ENCODE assay signal across 7 mouse cellular contexts in genomic region chr12:32910092-32910491, GRCm38 (mm10). TPM values are rescaled to one million over a fixed set of nuclear protein-coding genes. Genes with fewer than 3 reads are reported as not detected.
DNase-seq lines count a peak whose midpoint lies in the region; ATAC-seq and TF ChIP-seq lines count a peak whose summit lies in the region.

No protein-coding gene starts in this region.

- H3K27me3 ChIP-seq in forebrain, postnatal 0 days (ENCODE audit: insufficient read depth, low read length) = peaks cover 7% of the 10 kb centered on the region
- H3K27me3 ChIP-seq in hindbrain, embryonic 15.5 days = 0 out of 2 replicates have a peak, but pooled peaks cover 4% of the 10 kb centered on the region

- peak; percentile 87 for ATAC-seq in forebrain, postnatal 0 days
- ATAC-seq in hindbrain, embryonic 15.5 days (ENCODE audit: low FRiP score, low read depth) = peak; percentile 78

- DNase-seq in ZHBTc4 (ENCODE audit: low read depth, low spot score) = peak; percentile 82
- DNase-seq in cerebellum, adult 18-20 months = peak; percentile 70 to 83
- peak; percentile 94 for DNase-seq in forebrain, postnatal 0 days
- DNase-seq in left cerebral cortex, adult 11 months (ENCODE audit: low spot score) = peak; percentile 57
- DNase-seq in lung, postnatal 14 days = peak; percentile 70
- peak; percentile 75 for DNase-seq in right cerebral cortex, adult 18-20 months

- no peaks in the 10 kb centered on the region; the same call in 1 of the 2 replicates for H3K4me1 ChIP-seq in forebrain, postnatal 0 days (ENCODE audit: insufficient read depth)
- H3K4me1 ChIP-seq in hindbrain, embryonic 15.5 days (replicated peaks) = peaks cover 7% of the 10 kb centered on the region

- H3K36me3 ChIP-seq in forebrain, postnatal 0 days (ENCODE audit: insufficient read depth) = no peaks in the 10 kb centered on the region
- no peaks in the 10 kb centered on the region for H3K36me3 ChIP-seq in hindbrain, embryonic 15.5 days

- H3K9ac ChIP-seq in forebrain, postnatal 0 days = peak overlapping the region; percentile 15; the same call in 1 of the 2 replicates
- peak overlapping the region; percentile 22 for H3K9ac ChIP-seq in hindbrain, embryonic 15.5 days

- peak; percentile 88 for TF ChIP-seq CTCF in forebrain, postnatal 0 days (IDR thresholded peaks at IDR 0.05; ENCODE audit: low read depth)

- 4% methylated on average over 11 of the region's 11 CpGs for WGBS in forebrain, postnatal 0 days
- WGBS in hindbrain, embryonic 15.5 days = 9% methylated on average over 11 of the region's 11 CpGs

- no peaks in the 10 kb centered on the region for H3K9me3 ChIP-seq in forebrain, postnatal 0 days (ENCODE audit: low read length)
- no peaks in the 10 kb centered on the region for H3K9me3 ChIP-seq in hindbrain, embryonic 15.5 days

- H3K27ac ChIP-seq in forebrain, postnatal 0 days (ENCODE audit: low read depth, low read length) = no peak overlapping the region
- peak overlapping the region; percentile 12; the same call in 1 of the 2 replicates for H3K27ac ChIP-seq in hindbrain, embryonic 15.5 days (replicated peaks)

- H3K4me3 ChIP-seq in forebrain, postnatal 0 days (ENCODE audit: low read depth, low read length) = peak overlapping the region; percentile 23
- H3K4me3 ChIP-seq in hindbrain, embryonic 15.5 days = peak overlapping the region; percentile 7

- peak overlapping the region; percentile 46 for H3K4me2 ChIP-seq in forebrain, postnatal 0 days (ENCODE audit: low read depth)
- peak overlapping the region; percentile 54 for H3K4me2 ChIP-seq in hindbrain, embryonic 15.5 days

RNA-seq across cellular contexts. Expression of gene Sypl, which starts 43.6 kb away (rescaled TPM):
- 18.5 and 21.3 TPM in 2 replicates for total RNA-seq in forebrain, postnatal 0 days (2014; rRNA removed)
- polyA plus RNA-seq in forebrain, postnatal 0 days (2015; fragmentation: Nextera tagmentation; extraction: Ambion mirVana) = 35.2 and 40.1 TPM in 2 replicates
- polyA plus RNA-seq in hindbrain, embryonic 15.5 days (2015; fragmentation: Nextera tagmentation; extraction: Ambion mirVana) = 39.5 and 42.6 TPM in 2 replicates
